Mouse (Mus musculus) liver, embryonic 12.5 days (tissue): ENCODE data around the gene Plppr3. TPM values are rescaled to one million over a fixed set of nuclear protein-coding genes. Genes with fewer than 3 reads are reported as not detected.
"Not testable (repeated sequence)": the region's sequence is repeated elsewhere in the genome, so short reads cannot be mapped to it uniquely, and the experiment has no call there.

Experiments
- ATAC-seq: fragments of 200-750 bp; cut with Nextera tagmentation; 2 replicates; pipeline ENCODE4 v1.8.0; 2017; ENCODE audit warnings: moderate number of reproducible peaks, mild to moderate bottlenecking, moderate library complexity
- H3K27ac ChIP-seq: fragments of 300-500 bp; sonication (generic); 2 replicates; pipeline ENCODE4 v1.5.1; 2016; ENCODE audit warnings: mild to moderate bottlenecking
- H3K27me3 ChIP-seq: fragments of 300-500 bp; sonication (generic); replicated peaks from 2 replicates; pipeline ENCODE4 v1.6.1; 2016; ENCODE audit warnings: mild to moderate bottlenecking, moderate library complexity
- H3K36me3 ChIP-seq: fragments of 300-500 bp; sonication (generic); 2 replicates; pipeline ENCODE4 v1.6.1; 2016; ENCODE audit warnings: mild to moderate bottlenecking, moderate library complexity
- H3K4me1 ChIP-seq: fragments of 300-500 bp; sonication (generic); 2 replicates; pipeline ENCODE4 v1.6.1; 2016
- H3K4me2 ChIP-seq: fragments of 300-500 bp; sonication (generic); 2 replicates; pipeline ENCODE4 v1.6.1; 2016; ENCODE audit warnings: mild to moderate bottlenecking, moderate library complexity
- H3K4me3 ChIP-seq: fragments of 300-500 bp; sonication (generic); 2 replicates; pipeline ENCODE4 v1.5.1; 2016; ENCODE audit warnings: mild to moderate bottlenecking, moderate library complexity
- H3K9ac ChIP-seq: fragments of 300-500 bp; sonication (generic); 2 replicates; pipeline ENCODE4 v1.6.1; 2016; ENCODE audit warnings: mild to moderate bottlenecking, moderate library complexity
- H3K9me3 ChIP-seq: fragments of 300-500 bp; sonication (generic); replicated peaks from 2 replicates; pipeline ENCODE4 v1.6.1; 2016; ENCODE audit warnings: mild to moderate bottlenecking, moderate library complexity
- WGBS: fragments of 180-500 bp; shearing (Covaris S2); methylation state at CpG from one replicate; pipeline ENCODE4 v1.1.7; 2016; ENCODE audit not compliant: insufficient replicate concordance; 5-methylcytosine and 5-hydroxymethylcytosine counted together
- polyA plus RNA-seq: library from polyadenylated mRNA; unstranded; fragments of >200 nt; fragmentation: Nextera tagmentation; extraction: Ambion mirVana; gene quantifications from 2 replicates; pipeline ENCODE4 v1.2.1, GENCODE M21; 2016

Gene Plppr3
- polyA plus RNA-seq, 1 experiment from 2014 or later, result 8.2 TPM

GRCm38 (mm10) chr10:79896306-79896705, 21.9 kb upstream of the Plppr3 start:
- Histone ChIP-seq H3K27ac (no peak overlapping the region), H3K4me2 (no peak overlapping the region), H3K4me3 (no peak overlapping the region), H3K4me1 (peaks cover 10% of the 10 kb centered on the region), H3K9me3 (no peaks in the 10 kb centered on the region), H3K36me3 (peaks cover 59% of the 10 kb centered on the region), H3K27me3 (no peaks in the 10 kb centered on the region; the same call in 1 of the 2 replicates), H3K9ac (no peak overlapping the region)
- WGBS, result 91% methylated on average over 16 of the region's 16 CpGs
- no peak for ATAC-seq

DNA sequence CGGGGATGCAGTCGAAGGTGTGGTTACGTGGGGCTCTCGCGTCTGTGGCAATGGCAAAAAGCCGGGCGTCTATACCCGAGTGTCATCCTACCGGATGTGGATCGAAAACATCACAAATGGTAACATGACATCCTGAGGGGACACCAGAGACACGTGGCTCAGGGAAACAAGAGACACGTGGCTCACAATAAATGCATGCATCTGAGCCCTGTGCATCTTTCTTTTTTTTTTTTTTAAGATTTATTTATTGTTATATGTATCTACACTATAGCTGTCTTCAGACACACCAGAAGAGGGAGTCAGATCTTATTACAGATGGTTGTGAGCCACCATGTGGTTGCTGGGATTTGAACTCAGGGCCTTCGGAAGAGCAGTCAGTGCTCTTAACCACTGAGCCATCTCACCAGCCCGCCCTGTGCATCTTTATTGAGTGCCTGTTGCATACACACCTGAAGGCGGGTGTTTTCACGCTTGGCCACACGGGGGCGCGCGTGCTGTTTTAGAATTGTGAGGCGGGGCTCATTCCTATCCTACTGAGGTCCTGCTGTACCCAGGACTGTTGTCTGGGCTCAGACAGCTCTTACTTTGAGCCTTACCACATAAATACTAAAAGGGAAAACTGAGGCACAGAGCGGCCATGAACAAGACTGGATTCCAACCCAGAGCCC, 18.2 kb upstream of the Plppr3 start:
- not testable (repeated sequence) for H3K27ac ChIP-seq, H3K9me3 ChIP-seq, H3K4me3 ChIP-seq, H3K4me1 ChIP-seq, H3K9ac ChIP-seq, H3K4me2 ChIP-seq
- Histone ChIP-seq H3K27me3 (peaks cover 11% of the 10 kb centered on the region; the same call in 1 of the 2 replicates), H3K36me3 (peaks cover 31% of the 10 kb centered on the region)
- WGBS, result 40% methylated on average over 22 of the region's 22 CpGs
- ATAC-seq, result peak; percentile 55

GRCm38 (mm10) chr10:79890670-79891069, 16.2 kb upstream of the Plppr3 start, which contains the start of gene Cfd:
TSS of gene Cfd (plus strand) at chr10:79890853.
- Histone ChIP-seq H3K36me3 (peaks cover 12% of the 10 kb centered on the region), H3K27me3 (peaks cover 11% of the 10 kb centered on the region; the same call in 1 of the 2 replicates), H3K27ac (no peak within 1 kb of the TSS), H3K4me3 (no peak within 1 kb of the TSS), H3K4me2 (no peak within 1 kb of the TSS), H3K9me3 (no peaks in the 10 kb centered on the region), H3K9ac (no peak within 1 kb of the TSS), H3K4me1 (no peaks in the 10 kb centered on the region)
- WGBS, result 42% methylated on average over 5 of the region's 5 CpGs
- no peak for ATAC-seq

- Histone ChIP-seq H3K4me1 (no peaks in the 10 kb centered on the region), H3K4me2 (no peak overlapping the region), H3K4me3 (no peak overlapping the region), H3K9me3 (no peaks in the 10 kb centered on the region), H3K27ac (no peak overlapping the region), H3K9ac (no peak overlapping the region), H3K27me3 (peaks cover 11% of the 10 kb centered on the region; the same call in 1 of the 2 replicates), H3K36me3 (0 out of 2 replicates have a peak, but pooled peaks cover 3% of the 10 kb centered on the region)
- WGBS, result 72% methylated on average over 2 of the region's 2 CpGs
- no peak for ATAC-seq
Measured at GRCm38 (mm10) chr10:79889386-79889785, 15.0 kb upstream of the Plppr3 start.

DNA sequence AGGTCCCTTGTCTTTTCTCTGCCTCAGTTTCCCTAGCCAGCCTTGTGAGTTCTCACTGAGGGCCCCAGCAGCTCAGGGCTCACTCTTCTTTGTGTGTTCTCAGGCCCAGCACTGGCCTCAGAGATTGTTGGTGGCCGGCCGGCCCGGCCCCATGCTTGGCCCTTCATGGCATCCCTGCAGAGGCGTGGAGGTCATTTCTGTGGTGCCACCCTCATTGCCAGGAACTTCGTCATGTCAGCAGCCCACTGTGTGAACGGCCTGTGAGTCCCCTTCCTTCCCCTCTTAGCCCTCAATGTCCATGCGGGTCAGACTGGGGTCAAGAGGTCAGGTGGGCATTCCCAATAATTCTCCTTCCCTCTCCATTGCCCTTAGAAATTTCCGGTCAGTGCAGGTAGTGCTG, 12.2 kb upstream of the Plppr3 start:
- WGBS, result 70% methylated on average over 8 of the region's 8 CpGs
- H3K4me2 ChIP-seq, result no peak overlapping the region

GRCm38 (mm10) chr10:79886054-79886453, 11.6 kb upstream of the Plppr3 start, which contains the start of gene Elane:
TSS of gene Elane (plus strand) at chr10:79886247.
- Histone ChIP-seq H3K9ac (no peak within 1 kb of the TSS), H3K36me3 (no peaks in the 10 kb centered on the region), H3K4me2 (no peak within 1 kb of the TSS), H3K27me3 (peaks cover 23% of the 10 kb centered on the region; the same call in 1 of the 2 replicates), H3K27ac (no peak within 1 kb of the TSS), H3K9me3 (no peaks in the 10 kb centered on the region), H3K4me3 (no peak within 1 kb of the TSS), H3K4me1 (peaks cover 29% of the 10 kb centered on the region)
- 57% methylated on average over 6 of the region's 6 CpGs for WGBS
- ATAC-seq, result no peak

More for the DNA sequence above, 12.2 kb upstream of the Plppr3 start:
- no peaks in the 10 kb centered on the region for H3K9me3 ChIP-seq
- no peaks in the 10 kb centered on the region for H3K36me3 ChIP-seq
- no peak for ATAC-seq
- H3K9ac ChIP-seq, result no peak overlapping the region
- no peak overlapping the region for H3K4me3 ChIP-seq
- no peak overlapping the region for H3K27ac ChIP-seq
- H3K27me3 ChIP-seq, result peaks cover 23% of the 10 kb centered on the region; the same call in 1 of the 2 replicates
- H3K4me1 ChIP-seq, result peaks cover 23% of the 10 kb centered on the region

- Histone ChIP-seq H3K4me1 (peaks cover 40% of the 10 kb centered on the region), H3K27me3 (peaks cover 19% of the 10 kb centered on the region; the same call in 1 of the 2 replicates)
- H3K4me3 ChIP-seq, H3K36me3 ChIP-seq, H3K4me2 ChIP-seq, H3K9ac ChIP-seq, H3K27ac ChIP-seq, ATAC-seq, H3K9me3 ChIP-seq: not testable (repeated sequence)
- WGBS, result 48% methylated on average over 3 of the region's 3 CpGs
Measured at GRCm38 (mm10) chr10:79884938-79885337, 10.5 kb upstream of the Plppr3 start.

DNA sequence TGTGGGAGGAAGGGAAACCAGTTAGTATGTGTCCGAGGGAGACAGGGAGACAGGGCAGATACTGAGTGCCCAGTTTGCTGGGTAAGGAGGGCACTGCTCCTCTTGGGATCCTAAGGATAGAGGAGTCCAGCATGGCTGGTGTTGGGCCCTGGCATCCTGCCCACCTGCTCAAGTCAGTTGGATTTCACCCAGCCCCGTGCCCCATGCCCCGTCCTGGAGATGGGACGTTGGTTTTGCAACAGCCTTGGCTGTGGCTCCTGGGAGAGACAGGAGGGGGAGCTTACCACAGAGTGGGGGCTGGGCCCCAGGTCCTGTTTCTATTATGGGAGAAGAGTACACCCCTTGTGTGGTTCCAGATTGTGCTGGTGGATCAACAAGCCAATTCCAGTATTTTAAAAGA, 10.0 kb upstream of the Plppr3 start:
- no peaks in the 10 kb centered on the region for H3K36me3 ChIP-seq
- no peak overlapping the region for H3K4me2 ChIP-seq
- peaks cover 19% of the 10 kb centered on the region for H3K27me3 ChIP-seq
- WGBS, result 37% methylated on average over 4 of the region's 4 CpGs
- no peak overlapping the region for H3K27ac ChIP-seq
- H3K9ac ChIP-seq, result no peak overlapping the region
- H3K4me1 ChIP-seq, result peaks cover 44% of the 10 kb centered on the region
- H3K9me3 ChIP-seq, result no peaks in the 10 kb centered on the region
- no peak for ATAC-seq
- no peak overlapping the region for H3K4me3 ChIP-seq

DNA sequence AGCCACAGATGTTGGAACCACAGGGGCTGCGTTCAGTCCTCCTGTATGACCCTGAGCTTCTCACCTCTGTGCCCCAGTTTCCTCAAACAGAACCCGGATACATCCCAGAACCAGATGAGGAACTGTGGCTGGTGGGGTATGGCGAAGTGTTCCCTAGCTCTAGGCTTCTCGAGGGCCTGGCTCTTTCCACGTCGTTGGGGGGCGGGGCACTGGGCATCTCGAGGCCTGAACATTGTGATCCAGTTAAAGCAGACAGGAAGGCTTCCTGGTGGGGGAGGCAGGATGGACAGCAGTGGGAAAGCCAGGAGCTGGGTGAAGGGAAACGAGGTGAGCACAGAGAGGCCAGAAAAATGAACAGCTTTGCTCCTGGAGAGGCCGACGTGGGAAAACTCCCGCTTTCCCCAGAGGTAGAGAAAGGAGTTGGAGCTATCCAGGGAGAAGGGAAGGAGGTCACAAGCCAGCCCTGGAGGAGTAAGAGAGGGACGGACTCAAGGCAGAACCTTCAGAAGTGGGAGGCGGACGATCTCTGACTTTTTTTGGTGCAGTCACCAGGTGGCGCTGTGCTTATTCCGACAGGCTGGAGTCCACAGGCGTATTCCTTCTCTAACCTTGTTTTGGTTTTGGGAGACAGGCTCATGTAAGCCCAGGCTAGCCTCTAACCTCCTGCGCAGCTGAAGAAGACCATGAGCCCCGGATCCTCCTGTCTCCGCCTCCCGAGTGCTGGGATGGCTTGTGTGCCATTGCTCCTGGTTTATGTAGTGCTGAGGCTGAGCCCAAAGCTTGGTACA, 9.1 kb upstream of the Plppr3 start:
- H3K9me3 ChIP-seq, result no peaks in the 10 kb centered on the region
- peak overlapping the region; percentile 25; the same call in 1 of the 2 replicates for H3K4me2 ChIP-seq
- H3K27ac ChIP-seq, result no peak overlapping the region
- peaks cover 21% of the 10 kb centered on the region for H3K27me3 ChIP-seq
- no peak overlapping the region for H3K4me3 ChIP-seq
- no peak for ATAC-seq
- H3K36me3 ChIP-seq, result no peaks in the 10 kb centered on the region
- H3K9ac ChIP-seq, result no peak overlapping the region
- peaks cover 50% of the 10 kb centered on the region for H3K4me1 ChIP-seq
- WGBS, result 15% methylated on average over 22 of the region's 22 CpGs

GRCm38 (mm10) chr10:79881981-79882380, 7.5 kb upstream of the Plppr3 start:
- H3K4me3 ChIP-seq, result peak overlapping the region; percentile 38
- H3K4me2 ChIP-seq, result peak overlapping the region; percentile 68
- 0 out of 2 replicates have a peak overlapping the region, but pooled peaks have one; percentile 32 for H3K27ac ChIP-seq
- peak overlapping the region; percentile 55 for H3K9ac ChIP-seq
- WGBS, result 3% methylated on average over 22 of the region's 22 CpGs
- H3K9me3 ChIP-seq, result no peaks in the 10 kb centered on the region
- peaks cover 21% of the 10 kb centered on the region for H3K27me3 ChIP-seq
- H3K4me1 ChIP-seq, result peaks cover 65% of the 10 kb centered on the region
- ATAC-seq, result peak; percentile 61
- no peaks in the 10 kb centered on the region for H3K36me3 ChIP-seq

- peaks cover 68% of the 10 kb centered on the region for H3K4me1 ChIP-seq
- 0 out of 2 replicates have a peak, but pooled peaks have one; percentile 28 for ATAC-seq
- peaks cover 22% of the 10 kb centered on the region for H3K27me3 ChIP-seq
- H3K4me2 ChIP-seq, result peak overlapping the region; percentile 68
- H3K9me3 ChIP-seq, result no peaks in the 10 kb centered on the region
- H3K4me3 ChIP-seq, result peak overlapping the region; percentile 38
- H3K36me3 ChIP-seq, result no peaks in the 10 kb centered on the region
- H3K9ac ChIP-seq, result no peak overlapping the region
- WGBS, result 12% methylated on average over 9 of the region's 9 CpGs
- peak overlapping the region; percentile 45; the same call in 1 of the 2 replicates for H3K27ac ChIP-seq
Measured at GRCm38 (mm10) chr10:79880721-79881120, 6.3 kb upstream of the Plppr3 start.

- Histone ChIP-seq H3K36me3 (no peaks in the 10 kb centered on the region), H3K4me3 (no peak overlapping the region), H3K9ac (no peak overlapping the region), H3K9me3 (no peaks in the 10 kb centered on the region), H3K4me2 (peak overlapping the region; percentile 68; the same call in 1 of the 2 replicates), H3K27ac (0 out of 2 replicates have a peak overlapping the region, but pooled peaks have one; percentile 2), H3K27me3 (peaks cover 34% of the 10 kb centered on the region), H3K4me1 (peaks cover 70% of the 10 kb centered on the region)
- no peak; the same call in 1 of the 2 replicates for ATAC-seq
- 27% methylated on average over 3 of the region's 3 CpGs for WGBS
Measured at GRCm38 (mm10) chr10:79879527-79879926, 5.1 kb upstream of the Plppr3 start.
